Mouse (Mus musculus): ENCODE measurements at regions not wholly inside any gene's neighbourhood (a gene's known extent, or its start where the extent isn't known, plus 50 kb on each side); places are given as distances from the start of the nearest gene placed in this dataset.

GRCm38 (mm10) chr2:72578322-72578721 is 102.4 kb downstream of the Cdca7 start:
- no peak for ATAC-seq (ENCODE audit: borderline replicate concordance, extremely low read depth, low FRiP score, low TSS enrichment)
- Histone ChIP-seq H3K27ac (no peak overlapping the region), H3K4me3 (no peak overlapping the region), H3K4me1 (no peaks in the 10 kb centered on the region), H3K36me3 (no peaks in the 10 kb centered on the region), H3K9me3 (no peaks in the 10 kb centered on the region), H3K4me2 (no peak overlapping the region), H3K27me3 (no peaks in the 10 kb centered on the region), H3K9ac (no peak overlapping the region)
- 40% methylated on average over 1 of the region's 1 CpGs for WGBS

- 76% methylated on average over 6 of the region's 6 CpGs for WGBS
- H3K9ac ChIP-seq = no peak overlapping the region
- H3K4me2 ChIP-seq = no peak overlapping the region
- H3K4me3 ChIP-seq = no peak overlapping the region
- ATAC-seq (ENCODE audit: borderline replicate concordance, extremely low read depth, low FRiP score, low TSS enrichment) = no peak
- no peaks in the 10 kb centered on the region for H3K4me1 ChIP-seq
- H3K9me3 ChIP-seq = no peaks in the 10 kb centered on the region
- H3K36me3 ChIP-seq = no peaks in the 10 kb centered on the region
- H3K27me3 ChIP-seq = no peaks in the 10 kb centered on the region
- H3K27ac ChIP-seq = no peak overlapping the region
These were observed 105.2 kb downstream of the Cdca7 start for GRCm38 (mm10) chr2:72581136-72581535.

- Histone ChIP-seq H3K27me3 (no peaks in the 10 kb centered on the region), H3K4me1 (no peaks in the 10 kb centered on the region), H3K36me3 (no peaks in the 10 kb centered on the region), H3K9me3 (no peaks in the 10 kb centered on the region), H3K4me2 (no peak overlapping the region), H3K9ac (no peak overlapping the region), H3K4me3 (no peak overlapping the region), H3K27ac (no peak overlapping the region)
- ATAC-seq (ENCODE audit: borderline replicate concordance, extremely low read depth, low FRiP score, low TSS enrichment) = no peak
- WGBS = 63% methylated on average over 7 of the region's 7 CpGs
These were observed 112.9 kb downstream of the Cdca7 start for GRCm38 (mm10) chr2:72588814-72589213.

GRCm38 (mm10) chr2:72592011-72592410 is 116.1 kb downstream of the Cdca7 start:
- ATAC-seq (ENCODE audit: borderline replicate concordance, extremely low read depth, low FRiP score, low TSS enrichment) = no peak
- Histone ChIP-seq H3K27me3 (no peaks in the 10 kb centered on the region), H3K4me1 (no peaks in the 10 kb centered on the region), H3K4me3 (no peak overlapping the region), H3K27ac (no peak overlapping the region), H3K4me2 (no peak overlapping the region), H3K9me3 (no peaks in the 10 kb centered on the region), H3K36me3 (no peaks in the 10 kb centered on the region), H3K9ac (no peak overlapping the region)
- 17% methylated on average over 3 of the region's 3 CpGs for WGBS

GRCm38 (mm10) chr2:72596994-72597925 is 121.3 kb downstream of the Cdca7 start:
- no peak overlapping the region for H3K27ac ChIP-seq
- WGBS = 49% methylated on average over 14 of the region's 14 CpGs
- no peak for ATAC-seq (ENCODE audit: borderline replicate concordance, extremely low read depth, low FRiP score, low TSS enrichment)
- H3K4me2 ChIP-seq = no peak overlapping the region
- H3K4me1 ChIP-seq = no peaks in the 10 kb centered on the region
- no peaks in the 10 kb centered on the region for H3K9me3 ChIP-seq
- H3K9ac ChIP-seq = no peak overlapping the region
- no peaks in the 10 kb centered on the region for H3K36me3 ChIP-seq
- H3K4me3 ChIP-seq = no peak overlapping the region
- H3K27me3 ChIP-seq = no peaks in the 10 kb centered on the region

- Histone ChIP-seq H3K4me2 (no peak overlapping the region), H3K4me3 (no peak overlapping the region), H3K27me3 (no peaks in the 10 kb centered on the region), H3K9me3 (no peaks in the 10 kb centered on the region), H3K36me3 (no peaks in the 10 kb centered on the region), H3K4me1 (no peaks in the 10 kb centered on the region), H3K27ac (no peak overlapping the region), H3K9ac (no peak overlapping the region)
- WGBS = 47% methylated on average over 9 of the region's 9 CpGs
- no peak for ATAC-seq (ENCODE audit: borderline replicate concordance, extremely low read depth, low FRiP score, low TSS enrichment)
These were observed 122.0 kb downstream of the Cdca7 start for GRCm38 (mm10) chr2:72597941-72598340.

- Histone ChIP-seq H3K27ac (no peak overlapping the region), H3K27me3 (no peaks in the 10 kb centered on the region), H3K36me3 (no peaks in the 10 kb centered on the region), H3K4me3 (no peak overlapping the region), H3K4me2 (no peak overlapping the region), H3K4me1 (no peaks in the 10 kb centered on the region), H3K9ac (no peak overlapping the region), H3K9me3 (no peaks in the 10 kb centered on the region)
- ATAC-seq (ENCODE audit: borderline replicate concordance, extremely low read depth, low FRiP score, low TSS enrichment) = no peak
These were observed 124.8 kb downstream of the Cdca7 start for GRCm38 (mm10) chr2:72600723-72601122.

GRCm38 (mm10) chr2:72602152-72602551 is 126.2 kb downstream of the Cdca7 start:
- Histone ChIP-seq H3K4me3 (no peak overlapping the region), H3K4me2 (no peak overlapping the region), H3K9ac (no peak overlapping the region), H3K27me3 (no peaks in the 10 kb centered on the region), H3K36me3 (no peaks in the 10 kb centered on the region), H3K9me3 (no peaks in the 10 kb centered on the region), H3K4me1 (no peaks in the 10 kb centered on the region), H3K27ac (no peak overlapping the region)
- no peak for ATAC-seq (ENCODE audit: borderline replicate concordance, extremely low read depth, low FRiP score, low TSS enrichment)
- WGBS = 52% methylated on average over 1 of the region's 1 CpGs

- Histone ChIP-seq H3K4me2 (no peak overlapping the region), H3K9me3 (no peaks in the 10 kb centered on the region), H3K27ac (no peak overlapping the region), H3K4me1 (peaks cover 19% of the 10 kb centered on the region), H3K36me3 (no peaks in the 10 kb centered on the region), H3K4me3 (no peak overlapping the region), H3K9ac (no peak overlapping the region), H3K27me3 (no peaks in the 10 kb centered on the region)
- 73% methylated on average over 3 of the region's 3 CpGs for WGBS
- no peak for ATAC-seq (ENCODE audit: borderline replicate concordance, extremely low read depth, low FRiP score, low TSS enrichment)
These were observed 136.3 kb downstream of the Cdca7 start for GRCm38 (mm10) chr2:72612221-72612620.

- no peaks in the 10 kb centered on the region for H3K36me3 ChIP-seq
- peak; percentile 39; the same call in 1 of the 2 replicates for ATAC-seq (ENCODE audit: borderline replicate concordance, extremely low read depth, low FRiP score, low TSS enrichment)
- H3K4me1 ChIP-seq = peaks cover 25% of the 10 kb centered on the region
- no peak overlapping the region for H3K4me3 ChIP-seq
- no peak overlapping the region for H3K4me2 ChIP-seq
- no peaks in the 10 kb centered on the region for H3K9me3 ChIP-seq
- no peak overlapping the region for H3K9ac ChIP-seq
- 44% methylated on average over 8 of the region's 8 CpGs for WGBS
- no peak overlapping the region for H3K27ac ChIP-seq
- no peaks in the 10 kb centered on the region for H3K27me3 ChIP-seq
These were observed 138.3 kb downstream of the Cdca7 start for GRCm38 (mm10) chr2:72614256-72614655.

- H3K27me3 ChIP-seq = no peaks in the 10 kb centered on the region
- 90% methylated on average over 2 of the region's 2 CpGs for WGBS
- H3K9ac ChIP-seq = no peak overlapping the region
- H3K4me1 ChIP-seq = peaks cover 35% of the 10 kb centered on the region
- H3K9me3 ChIP-seq = no peaks in the 10 kb centered on the region
- no peak overlapping the region for H3K27ac ChIP-seq
- ATAC-seq (ENCODE audit: borderline replicate concordance, extremely low read depth, low FRiP score, low TSS enrichment) = no peak
- H3K36me3 ChIP-seq = no peaks in the 10 kb centered on the region
- no peak overlapping the region for H3K4me2 ChIP-seq
- H3K4me3 ChIP-seq = no peak overlapping the region
These were observed 139.9 kb downstream of the Cdca7 start for GRCm38 (mm10) chr2:72615869-72616268.

- no peak for ATAC-seq (ENCODE audit: borderline replicate concordance, extremely low read depth, low FRiP score, low TSS enrichment)
- no peak overlapping the region for H3K4me3 ChIP-seq
- H3K4me2 ChIP-seq = no peak overlapping the region
- H3K9me3 ChIP-seq = no peaks in the 10 kb centered on the region
- no peaks in the 10 kb centered on the region for H3K27me3 ChIP-seq
- H3K4me1 ChIP-seq = peaks cover 39% of the 10 kb centered on the region
- H3K27ac ChIP-seq = no peak overlapping the region
- H3K36me3 ChIP-seq = no peaks in the 10 kb centered on the region
- no peak overlapping the region for H3K9ac ChIP-seq
These were observed 140.5 kb downstream of the Cdca7 start for GRCm38 (mm10) chr2:72616412-72616811.
